Mouse (Mus musculus) megakaryocyte, embryonic 14.5 days (primary cell): ENCODE data around the gene Stag2. TPM values are rescaled to one million over a fixed set of nuclear protein-coding genes. Genes with fewer than 3 reads are reported as not detected.

ENCODE experiments used
- H3K27me3 ChIP-seq: replicated peaks from 2 replicates; pipeline ENCODE3; 2012; ENCODE audit warnings: inconsistent platforms
- H3K36me3 ChIP-seq: replicated peaks from 2 replicates; pipeline ENCODE3; 2012; ENCODE audit warnings: low read length, inconsistent platforms, mixed read lengths
- H3K4me1 ChIP-seq: 2 replicates; pipeline ENCODE4 v1.6.1; 2012; ENCODE audit warnings: inconsistent platforms
- H3K4me3 ChIP-seq: replicated peaks from 2 replicates; pipeline ENCODE3; 2012; ENCODE audit warnings: moderate library complexity, mild to moderate bottlenecking, inconsistent platforms
- H3K9me3 ChIP-seq: 2 replicates; pipeline ENCODE4 v1.6.1; 2012; ENCODE audit warnings: inconsistent platforms
- FLI1 ChIP-seq: IDR thresholded peaks from 2 replicates; pipeline ENCODE4 v1.6.1; 2012; ENCODE audit warnings: low read length, inconsistent platforms, mixed read lengths
- GATA1 ChIP-seq: IDR thresholded peaks from 3 replicates; pipeline ENCODE4 v1.6.1; 2012; ENCODE audit warnings: mixed read lengths, low read length, inconsistent platforms, borderline replicate concordance
- polyA plus RNA-seq: library from polyadenylated mRNA; stranded (reverse); fragments of >175 nt; gene quantifications from 2 replicates; pipeline ENCODE4 v1.2.3, GENCODE M21; 2012; ENCODE audit warnings: low replicate concordance; ENCODE audit not compliant: insufficient read depth

Gene Stag2
- polyA plus RNA-seq, 1 experiment, result 1.8 TPM

DNA sequence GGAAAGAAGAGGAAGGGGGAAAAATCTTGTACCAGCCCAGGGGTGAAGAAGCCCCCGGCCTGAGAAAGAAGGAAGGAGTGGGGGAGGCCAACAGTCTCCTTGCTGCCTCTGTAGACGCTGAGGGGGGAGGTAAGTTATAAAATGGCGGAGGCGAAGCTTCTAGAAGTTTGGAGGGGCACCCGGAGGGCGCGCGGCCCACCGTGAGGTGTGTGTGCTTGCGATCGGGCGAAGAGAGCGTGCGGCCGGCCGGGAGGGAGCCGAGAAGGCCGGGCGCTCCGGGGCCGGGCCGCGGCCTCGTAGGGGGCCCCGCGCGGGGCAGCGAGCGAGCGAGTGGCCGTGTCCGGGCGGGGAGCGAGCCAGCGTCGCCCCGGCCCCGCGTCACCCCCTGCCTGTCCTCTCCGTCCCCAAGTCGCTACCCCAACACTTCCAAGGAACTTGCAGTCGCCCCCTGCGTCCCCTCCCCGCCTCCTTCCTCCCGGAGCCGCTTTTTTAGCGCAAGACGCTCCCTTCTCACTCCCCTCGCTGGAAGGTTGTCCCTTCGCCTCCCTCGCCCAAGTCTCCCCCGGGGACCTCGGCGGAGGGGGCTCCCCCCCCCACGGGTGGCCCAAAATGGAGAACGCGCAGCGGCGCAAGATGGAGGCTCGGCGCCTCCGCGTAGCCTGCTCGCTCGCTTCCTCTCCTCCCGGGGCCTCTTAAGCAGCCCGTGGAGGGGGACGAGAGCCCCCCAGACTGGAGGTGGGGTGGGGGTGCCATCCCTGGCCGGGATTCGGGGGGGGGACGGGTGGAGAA, 634 bp downstream of the Stag2 start:
- TF ChIP-seq FLI1, result no peak
- no peak for TF ChIP-seq GATA1
- H3K27me3 ChIP-seq, result no peaks in the 10 kb centered on the region
- peaks cover 10% of the 10 kb centered on the region for H3K4me1 ChIP-seq
- peak overlapping the region; percentile 93 for H3K4me3 ChIP-seq
- no peaks in the 10 kb centered on the region for H3K36me3 ChIP-seq
- H3K9me3 ChIP-seq, result peaks cover 11% of the 10 kb centered on the region; the same call in 1 of the 2 replicates

DNA sequence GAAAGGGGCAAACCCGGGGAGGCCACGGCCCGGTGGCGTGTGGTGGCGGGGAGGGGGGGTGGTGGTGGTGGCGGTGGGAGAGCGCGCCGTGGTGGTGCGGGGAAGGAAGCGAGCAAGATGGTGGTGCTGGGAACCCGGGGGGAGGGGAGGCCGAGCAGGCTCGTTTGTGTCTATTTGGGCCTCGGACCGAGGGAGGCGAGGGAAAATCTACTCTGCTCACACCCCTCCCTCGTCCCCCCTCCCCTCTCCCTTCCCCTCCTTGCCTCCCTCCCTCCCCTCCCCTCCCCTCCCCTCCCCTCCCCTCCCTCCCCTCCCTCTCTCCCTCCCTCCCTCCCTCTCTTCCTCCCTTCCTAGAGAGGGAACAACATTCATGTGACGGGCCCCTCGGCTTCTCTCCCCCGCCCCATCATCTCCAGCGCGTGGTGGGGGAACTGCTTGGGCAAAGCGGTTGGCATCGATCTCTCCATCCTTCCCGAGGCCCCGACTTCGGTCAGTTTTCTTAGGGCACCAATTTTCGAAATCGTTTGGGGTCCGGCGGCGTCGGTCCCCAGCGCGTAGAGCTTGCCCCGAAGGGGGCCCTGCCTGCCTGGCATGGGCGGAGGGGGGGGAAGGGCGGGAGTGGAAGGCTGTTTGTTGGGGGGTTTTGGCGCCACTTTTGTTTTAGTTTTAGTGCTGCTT, 1.4 kb downstream of the Stag2 start:
- H3K27me3 ChIP-seq, result no peaks in the 10 kb centered on the region

DNA sequence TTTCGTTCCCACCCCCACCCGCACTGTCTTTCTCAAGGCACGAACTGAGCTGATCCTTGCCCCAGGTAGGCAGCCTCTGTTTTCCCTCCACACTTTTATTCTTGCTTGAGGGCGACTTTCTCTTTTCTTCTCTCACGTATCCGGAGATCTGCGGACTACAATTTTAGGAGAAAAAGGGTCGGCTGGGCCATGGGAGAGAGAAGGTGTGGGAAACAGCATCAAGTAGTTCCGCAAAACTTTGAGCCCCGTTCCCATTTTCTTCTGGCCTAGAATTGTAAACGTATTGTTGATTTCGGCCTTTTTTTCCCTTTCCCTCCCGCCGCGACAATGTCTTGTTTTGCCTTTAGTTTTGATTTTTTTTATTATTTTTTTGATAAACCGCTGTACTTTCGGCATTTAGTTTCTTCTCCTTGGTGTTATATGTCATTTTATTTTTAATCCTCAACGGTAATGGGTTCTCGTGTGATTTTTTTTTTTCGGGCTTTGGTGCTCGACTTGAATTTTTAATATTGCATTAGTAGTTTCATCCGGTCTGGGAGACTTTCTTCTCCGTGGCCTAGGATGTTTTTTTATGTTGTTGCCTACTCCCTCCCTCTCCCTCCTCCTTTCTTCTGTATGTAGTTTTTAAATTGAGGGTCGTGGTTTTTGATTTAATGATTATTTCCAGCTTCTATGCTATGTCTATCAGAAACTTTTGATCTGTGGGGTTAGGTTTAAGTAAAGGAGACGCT, 2.1 kb downstream of the Stag2 start:
- Histone ChIP-seq H3K27me3 (no peaks in the 10 kb centered on the region), H3K9me3 (peaks cover 11% of the 10 kb centered on the region; the same call in 1 of the 2 replicates), H3K4me1 (peaks cover 10% of the 10 kb centered on the region), H3K4me3 (peak overlapping the region; percentile 93), H3K36me3 (no peaks in the 10 kb centered on the region)
- TF ChIP-seq FLI1, result no peak
- TF ChIP-seq GATA1, result no peak

More for the DNA sequence above, 1.4 kb downstream of the Stag2 start:
- TF ChIP-seq GATA1, result no peak
- Histone ChIP-seq H3K4me1 (peaks cover 10% of the 10 kb centered on the region), H3K9me3 (peaks cover 11% of the 10 kb centered on the region; the same call in 1 of the 2 replicates), H3K4me3 (peak overlapping the region; percentile 93), H3K36me3 (no peaks in the 10 kb centered on the region)

DNA sequence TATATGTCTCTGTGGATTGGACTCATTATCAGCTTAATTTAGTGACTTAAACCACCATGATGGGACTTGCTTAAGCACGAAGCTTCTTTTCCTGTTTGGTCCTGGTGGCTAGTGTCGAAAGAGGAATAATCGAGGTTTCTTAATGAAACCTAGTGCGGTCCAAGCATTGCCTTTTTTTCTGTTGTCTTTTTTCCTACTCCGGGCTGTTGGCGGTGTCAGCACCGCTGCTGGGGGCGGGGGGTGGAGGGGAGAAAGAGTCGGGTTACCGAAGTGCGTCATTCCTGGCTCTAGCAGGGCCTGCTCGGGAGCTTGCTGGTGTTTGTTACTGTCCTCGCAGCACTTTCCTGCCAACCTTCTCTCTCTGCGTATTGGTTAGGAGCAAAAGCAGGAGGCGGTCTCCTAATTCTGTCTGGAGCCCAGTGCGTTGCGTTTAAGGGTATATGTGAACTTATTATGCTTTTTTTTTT, 2.8 kb downstream of the Stag2 start:
- no peak for TF ChIP-seq GATA1
- TF ChIP-seq FLI1, result no peak
- Histone ChIP-seq H3K36me3 (no peaks in the 10 kb centered on the region), H3K4me3 (peak overlapping the region; percentile 93), H3K9me3 (peaks cover 11% of the 10 kb centered on the region; the same call in 1 of the 2 replicates), H3K27me3 (no peaks in the 10 kb centered on the region), H3K4me1 (peaks cover 10% of the 10 kb centered on the region)

DNA sequence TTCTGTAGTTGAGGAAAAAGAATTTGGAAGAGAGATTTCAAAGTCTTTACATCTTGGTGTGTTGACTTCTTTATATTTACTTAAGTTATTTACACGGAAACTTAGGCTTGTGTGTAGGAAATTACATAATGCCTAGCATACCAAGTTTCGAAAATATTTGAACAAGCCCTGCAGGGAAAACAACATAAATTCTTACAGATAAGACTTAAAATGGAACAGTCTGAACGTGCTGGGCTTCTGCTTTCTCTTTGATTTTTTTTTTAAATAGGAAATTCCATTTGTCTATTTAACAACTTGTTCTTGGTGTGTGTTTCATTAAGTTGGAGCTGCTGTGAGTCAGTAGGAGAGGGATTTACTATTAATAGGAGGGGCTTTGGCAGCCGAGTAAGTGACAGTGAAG, 3.9 kb downstream of the Stag2 start:
- no peak for TF ChIP-seq FLI1
- TF ChIP-seq GATA1, result no peak
- Histone ChIP-seq H3K27me3 (no peaks in the 10 kb centered on the region), H3K4me3 (peak overlapping the region; percentile 93), H3K36me3 (no peaks in the 10 kb centered on the region), H3K9me3 (peaks cover 11% of the 10 kb centered on the region; the same call in 1 of the 2 replicates), H3K4me1 (peaks cover 2% of the 10 kb centered on the region)

DNA sequence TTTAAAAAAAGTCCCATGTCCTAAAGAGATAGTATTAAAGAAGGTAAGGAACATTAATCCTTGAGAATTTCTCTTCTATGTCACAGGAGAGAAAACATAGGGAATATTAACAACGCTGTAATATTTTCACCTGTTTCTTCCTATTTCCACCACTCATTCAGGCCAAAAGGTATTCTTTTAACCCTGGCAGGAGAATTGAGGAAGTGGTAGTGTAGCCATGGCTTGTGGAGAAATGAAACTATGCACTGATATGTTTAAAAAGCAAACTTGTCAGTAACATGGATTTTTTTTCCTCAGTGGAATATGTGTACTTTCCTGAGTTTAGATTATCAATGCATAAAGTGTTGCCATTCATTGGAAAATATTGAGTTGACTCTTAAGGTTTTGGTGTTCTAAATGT, 16.3 kb downstream of the Stag2 start:
- no peak overlapping the region for H3K4me3 ChIP-seq
- peaks cover 12% of the 10 kb centered on the region for H3K4me1 ChIP-seq
- TF ChIP-seq GATA1 (no peak), FLI1 (no peak)
- no peaks in the 10 kb centered on the region for H3K9me3 ChIP-seq
- H3K36me3 ChIP-seq, result no peaks in the 10 kb centered on the region
- H3K27me3 ChIP-seq, result no peaks in the 10 kb centered on the region

DNA sequence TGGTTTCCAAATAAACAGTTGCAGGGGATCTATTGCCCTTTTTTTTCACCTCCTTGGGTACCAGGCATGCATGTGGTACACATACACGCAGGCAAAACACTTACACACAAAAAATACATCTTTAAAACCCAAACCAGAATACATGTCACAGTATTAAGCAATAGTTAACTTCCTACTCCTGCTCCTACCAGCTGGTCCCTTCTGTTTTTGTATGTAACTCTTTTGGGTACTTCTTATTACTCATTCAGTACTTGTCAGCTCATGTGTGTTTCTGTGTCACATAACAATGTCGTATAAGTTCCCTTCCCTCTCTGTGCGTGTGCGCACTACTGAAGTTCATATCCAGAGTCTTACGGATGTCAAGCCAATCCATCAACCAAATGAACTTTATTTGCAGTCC, 21.7 kb downstream of the Stag2 start:
- no peaks in the 10 kb centered on the region for H3K27me3 ChIP-seq
- TF ChIP-seq FLI1, result no peak
- TF ChIP-seq GATA1, result no peak
- H3K36me3 ChIP-seq, result no peaks in the 10 kb centered on the region
- no peak overlapping the region for H3K4me3 ChIP-seq
- H3K4me1 ChIP-seq, result peaks cover 20% of the 10 kb centered on the region
- H3K9me3 ChIP-seq, result no peaks in the 10 kb centered on the region

DNA sequence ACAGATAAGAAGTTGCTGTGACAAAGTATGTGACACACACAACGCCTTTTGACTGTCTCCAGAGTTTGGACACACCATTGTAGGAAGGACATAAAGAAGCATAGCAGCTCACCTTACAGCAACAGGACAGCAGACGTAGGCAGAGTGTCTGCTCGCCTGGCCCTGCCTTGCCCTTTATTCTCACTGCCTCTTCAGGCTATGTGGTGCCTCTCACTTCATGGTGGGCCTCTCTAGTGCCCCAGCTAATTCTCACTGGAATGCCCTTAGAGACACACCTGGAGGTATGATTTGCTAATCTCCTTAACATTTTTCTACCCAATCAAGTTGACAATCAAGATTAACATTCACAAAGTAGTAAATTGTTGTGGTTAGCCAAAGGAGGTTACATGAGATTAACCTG, 38.5 kb downstream of the Stag2 start:
- TF ChIP-seq GATA1 (no peak), FLI1 (no peak)
- Histone ChIP-seq H3K9me3 (no peaks in the 10 kb centered on the region), H3K27me3 (no peaks in the 10 kb centered on the region), H3K4me1 (peaks cover 11% of the 10 kb centered on the region; the same call in 1 of the 2 replicates), H3K36me3 (peaks cover 9% of the 10 kb centered on the region), H3K4me3 (no peak overlapping the region)

DNA sequence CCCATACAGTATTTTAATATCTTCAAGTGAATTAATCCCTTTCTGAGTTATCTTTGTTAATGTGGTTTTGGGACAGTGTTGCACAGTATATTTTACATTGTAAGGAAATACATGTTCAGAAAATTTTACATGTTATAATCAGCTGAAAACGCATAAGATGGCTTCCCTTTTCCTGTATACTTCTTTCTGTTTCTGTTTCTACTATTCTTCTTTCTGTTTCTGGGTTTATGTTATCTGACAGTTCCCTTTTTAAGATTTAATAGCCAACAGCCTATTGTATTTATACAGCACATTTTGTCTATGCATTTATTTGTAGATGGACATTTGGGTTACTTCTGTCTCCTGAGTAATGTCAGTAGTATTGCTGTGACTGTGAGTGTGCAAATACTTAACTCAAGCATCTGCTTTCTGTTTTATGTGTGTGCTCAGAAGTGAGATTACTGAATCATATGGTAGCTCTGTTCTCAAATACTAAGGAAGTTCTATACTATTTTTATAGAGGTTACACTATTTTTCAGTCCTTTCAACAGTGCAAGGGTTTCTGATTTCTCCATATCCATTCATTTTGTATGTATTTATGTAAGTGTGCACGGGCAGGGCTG, 39.8 kb downstream of the Stag2 start:
- H3K9me3 ChIP-seq, result no peaks in the 10 kb centered on the region
- H3K4me3 ChIP-seq, result no peak overlapping the region
- TF ChIP-seq GATA1 (no peak), FLI1 (no peak)
- no peaks in the 10 kb centered on the region for H3K27me3 ChIP-seq
- H3K36me3 ChIP-seq, result peaks cover 8% of the 10 kb centered on the region
- peaks cover 11% of the 10 kb centered on the region; the same call in 1 of the 2 replicates for H3K4me1 ChIP-seq
